Mouse (Mus musculus) kidney, embryonic 14.5 days (tissue): ENCODE measurements around the gene Wwp2. TPM values are rescaled to one million over a fixed set of nuclear protein-coding genes. Genes with fewer than 3 reads are reported as not detected.

Experiments used
- ATAC-seq: fragments of 200-750 bp; cut with Nextera tagmentation; 2 replicates; pipeline ENCODE4 v1.8.0; 2017; ENCODE audit warnings: moderate number of reproducible peaks, mild to moderate bottlenecking, moderate TSS enrichment, moderate library complexity; ENCODE audit not compliant: low FRiP score, low TSS enrichment
- H3K27ac ChIP-seq: fragments of 300-500 bp; sonication (generic); 2 replicates; pipeline ENCODE4 v1.5.1; 2014; ENCODE audit warnings: low read depth, mild to moderate bottlenecking, low read length, moderate library complexity, mixed read lengths
- H3K27me3 ChIP-seq: fragments of 300-500 bp; sonication (generic); 2 replicates; pipeline ENCODE4 v1.6.1; 2014; ENCODE audit warnings: mild to moderate bottlenecking, low read length; ENCODE audit not compliant: control insufficient read depth, insufficient read depth
- H3K36me3 ChIP-seq: fragments of 300-500 bp; sonication (generic); 2 replicates; pipeline ENCODE4 v1.6.1; 2014; ENCODE audit warnings: low read length, mixed read lengths; ENCODE audit not compliant: control insufficient read depth, insufficient read depth
- H3K4me1 ChIP-seq: fragments of 300-500 bp; sonication (generic); 2 replicates; pipeline ENCODE4 v1.6.1; 2014; ENCODE audit warnings: low read length, mixed read lengths; ENCODE audit not compliant: control insufficient read depth, insufficient read depth
- H3K4me2 ChIP-seq: fragments of 300-500 bp; sonication (generic); replicated peaks from 2 replicates; pipeline ENCODE4 v1.6.1; 2014; ENCODE audit warnings: low read depth, mild to moderate bottlenecking, low read length
- H3K4me3 ChIP-seq: fragments of 300-500 bp; sonication (generic); 2 replicates; pipeline ENCODE4 v1.5.1; 2014; ENCODE audit warnings: mild to moderate bottlenecking, low read length
- H3K9ac ChIP-seq: fragments of 300-500 bp; sonication (generic); 2 replicates; pipeline ENCODE4 v1.6.1; 2014; ENCODE audit warnings: low read depth, mild to moderate bottlenecking, low read length, moderate library complexity
- H3K9me3 ChIP-seq: fragments of 300-500 bp; sonication (generic); 2 replicates; pipeline ENCODE4 v1.6.1; 2016; ENCODE audit warnings: low read length; ENCODE audit not compliant: control insufficient read depth
- WGBS: fragments of 180-500 bp; shearing (Covaris S2); extraction: QIAGEN DNeasy Blood & Tissue Kit; methylation state at CpG from one replicate; pipeline ENCODE4 v1.1.7; 2014; 5-methylcytosine and 5-hydroxymethylcytosine counted together
- polyA plus RNA-seq: library from polyadenylated mRNA; unstranded; fragments of >200 nt; fragmentation: Nextera tagmentation; extraction: Ambion mirVana; gene quantifications from 2 replicates; pipeline ENCODE4 v1.2.1, GENCODE M21; 2014

The Wwp2 gene
- polyA plus RNA-seq = 34.8 and 43.7 TPM in 2 replicates

DNA sequence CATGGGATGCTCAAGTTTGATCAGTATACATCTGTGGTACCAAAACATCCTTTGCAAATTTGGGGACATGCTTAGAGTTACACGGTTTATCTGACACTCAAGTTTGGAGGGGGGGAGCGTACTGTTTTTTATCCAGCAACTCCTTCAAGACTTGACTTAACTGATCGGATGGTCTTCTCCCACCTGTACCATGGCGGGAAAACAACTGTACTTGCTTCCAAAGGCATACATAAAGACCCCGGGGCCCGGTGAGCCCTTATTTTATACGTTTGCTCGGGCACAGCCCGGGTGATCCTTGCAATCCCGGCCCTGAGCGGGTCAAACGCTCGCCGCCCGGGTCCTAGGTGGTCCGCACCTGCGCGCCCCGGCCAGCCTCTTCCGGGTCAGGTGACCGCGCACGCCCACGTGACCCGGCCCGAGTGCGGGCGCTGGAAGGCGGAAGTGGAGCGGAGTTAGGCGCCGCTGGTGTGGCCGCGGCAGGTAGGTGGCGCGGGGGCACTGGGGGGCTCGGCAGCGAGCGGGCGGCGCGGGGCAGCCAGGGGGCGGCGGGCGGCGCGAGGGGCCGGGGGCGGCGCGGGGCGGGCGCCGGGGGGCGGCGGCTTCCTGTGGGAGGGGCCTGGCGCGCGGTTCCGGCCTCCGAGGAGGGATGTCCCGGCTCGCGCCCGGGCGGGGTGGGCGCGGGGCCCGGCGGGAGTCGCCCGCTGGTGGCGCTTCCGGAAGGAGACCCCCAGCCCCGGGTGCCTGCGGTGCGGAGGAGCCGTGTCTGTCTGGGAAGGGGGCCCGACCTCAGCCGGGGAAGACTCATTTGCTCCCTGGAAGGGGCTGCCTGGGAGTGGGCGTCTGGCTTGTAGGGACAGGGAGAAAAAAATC, at the start of gene Wwp2:
TSS of gene Wwp2 (plus strand) at position 404 of the 870 bp plus-strand sequence.
- H3K4me3 ChIP-seq = peak within 1 kb of the TSS; percentile 88
- under 1% methylated on average over 62 of the region's 81 CpGs for WGBS
- no peaks in the 10 kb centered on the region for H3K9me3 ChIP-seq
- peak within 1 kb of the TSS; percentile 78 for H3K4me2 ChIP-seq
- no peaks in the 10 kb centered on the region for H3K27me3 ChIP-seq
- no peaks in the 10 kb centered on the region for H3K36me3 ChIP-seq
- peak within 1 kb of the TSS; percentile 85 for H3K9ac ChIP-seq
- ATAC-seq = peak; percentile 93
- H3K4me1 ChIP-seq = peaks cover 9% of the 10 kb centered on the region; the same call in 1 of the 2 replicates
- H3K27ac ChIP-seq = peak within 1 kb of the TSS; percentile 87

GRCm38 (mm10) chr8:107386642-107387041, 49.5 kb upstream of the Wwp2 start:
- WGBS = 33% methylated on average over 3 of the region's 3 CpGs
- H3K4me3 ChIP-seq = no peak overlapping the region
- no peak overlapping the region for H3K9ac ChIP-seq
- no peaks in the 10 kb centered on the region for H3K4me1 ChIP-seq
- peak; percentile 43; the same call in 1 of the 2 replicates for ATAC-seq
- H3K4me2 ChIP-seq = no peak overlapping the region
- no peak overlapping the region for H3K27ac ChIP-seq
- H3K36me3 ChIP-seq = no peaks in the 10 kb centered on the region
- no peaks in the 10 kb centered on the region for H3K9me3 ChIP-seq
- no peaks in the 10 kb centered on the region for H3K27me3 ChIP-seq

- Histone ChIP-seq H3K4me1 (no peaks in the 10 kb centered on the region), H3K36me3 (no peaks in the 10 kb centered on the region), H3K9ac (no peak overlapping the region), H3K4me3 (no peak overlapping the region), H3K4me2 (no peak overlapping the region), H3K27ac (no peak overlapping the region), H3K27me3 (no peaks in the 10 kb centered on the region), H3K9me3 (no peaks in the 10 kb centered on the region)
- ATAC-seq = no peak
- WGBS = 67% methylated on average over 5 of the region's 5 CpGs
These were observed 48.3 kb upstream of the Wwp2 start for GRCm38 (mm10) chr8:107387861-107388260.

GRCm38 (mm10) chr8:107389557-107389956, 46.6 kb upstream of the Wwp2 start:
- Histone ChIP-seq H3K4me2 (no peak overlapping the region), H3K9ac (no peak overlapping the region), H3K27me3 (no peaks in the 10 kb centered on the region), H3K9me3 (no peaks in the 10 kb centered on the region), H3K27ac (no peak overlapping the region), H3K36me3 (no peaks in the 10 kb centered on the region), H3K4me1 (no peaks in the 10 kb centered on the region), H3K4me3 (no peak overlapping the region)
- ATAC-seq = no peak
- 84% methylated on average over 8 of the region's 8 CpGs for WGBS

GRCm38 (mm10) chr8:107390476-107391135, 45.6 kb upstream of the Wwp2 start:
- Histone ChIP-seq H3K27me3 (no peaks in the 10 kb centered on the region), H3K9me3 (no peaks in the 10 kb centered on the region), H3K9ac (no peak overlapping the region), H3K36me3 (no peaks in the 10 kb centered on the region), H3K4me2 (no peak overlapping the region), H3K4me1 (no peaks in the 10 kb centered on the region), H3K4me3 (no peak overlapping the region), H3K27ac (no peak overlapping the region)
- ATAC-seq = no peak
- WGBS = 91% methylated on average over 16 of the region's 16 CpGs

DNA sequence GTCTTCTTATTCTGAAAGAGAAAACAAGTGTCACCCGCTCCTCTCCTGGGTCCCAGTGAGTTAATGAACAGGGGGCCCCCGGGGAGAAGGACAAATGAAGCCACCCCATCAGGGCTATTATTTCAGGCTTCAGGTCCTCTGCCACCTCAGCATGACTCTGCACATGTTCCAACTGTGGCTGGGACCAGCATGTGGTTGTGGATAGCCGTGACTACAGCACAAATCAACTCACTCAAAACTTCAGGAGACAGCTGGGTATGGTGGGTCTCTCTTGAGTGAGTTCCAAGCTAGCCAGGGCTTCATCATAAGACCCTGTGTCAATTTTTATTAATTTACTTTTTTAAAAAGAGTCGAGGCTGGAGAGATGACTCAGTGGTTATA, 45.0 kb upstream of the Wwp2 start:
- Histone ChIP-seq H3K4me2 (no peak overlapping the region), H3K27me3 (no peaks in the 10 kb centered on the region), H3K36me3 (no peaks in the 10 kb centered on the region), H3K4me1 (no peaks in the 10 kb centered on the region), H3K4me3 (no peak overlapping the region), H3K9me3 (no peaks in the 10 kb centered on the region), H3K9ac (no peak overlapping the region), H3K27ac (no peak overlapping the region)
- ATAC-seq = no peak
- WGBS = 84% methylated on average over 4 of the region's 4 CpGs

DNA sequence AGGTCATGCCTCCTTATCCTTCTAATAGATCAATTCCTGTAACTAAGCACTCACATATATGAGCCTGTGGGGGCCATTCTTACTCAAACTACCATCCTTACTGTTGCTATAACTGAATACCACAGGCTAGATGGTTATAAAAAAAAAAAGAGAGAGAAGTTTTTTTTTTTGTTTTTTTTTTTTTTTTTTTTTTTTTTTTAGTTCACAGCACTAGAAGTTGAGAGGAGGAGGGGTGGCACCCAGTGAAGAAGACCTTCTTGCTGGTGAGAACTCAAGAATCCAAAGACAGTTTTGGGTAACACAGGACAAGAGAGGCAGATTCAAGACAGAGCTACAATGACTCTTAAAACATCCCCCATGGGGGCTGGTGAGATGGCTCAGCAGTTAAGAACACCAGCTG, 40.8 kb upstream of the Wwp2 start:
- no peak overlapping the region for H3K27ac ChIP-seq
- H3K4me3 ChIP-seq = no peak overlapping the region
- no peak overlapping the region for H3K9ac ChIP-seq
- H3K9me3 ChIP-seq = no peaks in the 10 kb centered on the region
- no peak overlapping the region for H3K4me2 ChIP-seq
- no peaks in the 10 kb centered on the region for H3K27me3 ChIP-seq
- H3K4me1 ChIP-seq = peaks cover 4% of the 10 kb centered on the region; the same call in 1 of the 2 replicates
- no peak for ATAC-seq
- H3K36me3 ChIP-seq = no peaks in the 10 kb centered on the region

- Histone ChIP-seq H3K9ac (no peak overlapping the region), H3K36me3 (no peaks in the 10 kb centered on the region), H3K27me3 (no peaks in the 10 kb centered on the region), H3K27ac (no peak overlapping the region), H3K4me1 (peaks cover 4% of the 10 kb centered on the region; the same call in 1 of the 2 replicates), H3K4me3 (no peak overlapping the region), H3K4me2 (no peak overlapping the region), H3K9me3 (no peaks in the 10 kb centered on the region)
- 70% methylated on average over 10 of the region's 10 CpGs for WGBS
- no peak for ATAC-seq
These were observed 40.0 kb upstream of the Wwp2 start for GRCm38 (mm10) chr8:107396106-107396670.

DNA sequence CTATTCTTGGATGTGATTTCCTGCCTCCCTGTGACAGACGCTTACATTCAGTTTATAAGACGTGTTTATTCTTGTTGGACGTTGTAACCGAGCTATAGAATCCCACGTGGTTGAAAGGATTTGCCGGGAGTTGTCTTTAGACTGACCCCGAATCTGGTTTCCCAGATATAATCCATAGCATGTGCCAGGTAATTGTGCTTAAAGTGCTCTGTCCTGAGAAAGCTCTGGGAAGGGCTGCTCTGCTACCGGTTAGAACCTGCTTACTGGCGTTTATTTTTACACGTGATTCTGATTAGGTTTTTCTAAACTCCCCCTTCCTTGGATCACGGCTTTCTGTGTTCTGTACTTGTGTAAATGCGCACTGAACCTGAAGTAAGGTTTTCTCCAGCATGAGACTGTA, 38.5 kb upstream of the Wwp2 start:
- peaks cover 9% of the 10 kb centered on the region; the same call in 1 of the 2 replicates for H3K4me1 ChIP-seq
- no peak overlapping the region for H3K27ac ChIP-seq
- H3K4me3 ChIP-seq = no peak overlapping the region
- 49% methylated on average over 12 of the region's 12 CpGs for WGBS
- no peaks in the 10 kb centered on the region for H3K9me3 ChIP-seq
- no peaks in the 10 kb centered on the region for H3K36me3 ChIP-seq
- H3K4me2 ChIP-seq = no peak overlapping the region
- ATAC-seq = no peak
- no peaks in the 10 kb centered on the region for H3K27me3 ChIP-seq
- no peak overlapping the region for H3K9ac ChIP-seq
